ENCODE assay signal across 8 mouse cellular contexts in the genomic region with DNA sequence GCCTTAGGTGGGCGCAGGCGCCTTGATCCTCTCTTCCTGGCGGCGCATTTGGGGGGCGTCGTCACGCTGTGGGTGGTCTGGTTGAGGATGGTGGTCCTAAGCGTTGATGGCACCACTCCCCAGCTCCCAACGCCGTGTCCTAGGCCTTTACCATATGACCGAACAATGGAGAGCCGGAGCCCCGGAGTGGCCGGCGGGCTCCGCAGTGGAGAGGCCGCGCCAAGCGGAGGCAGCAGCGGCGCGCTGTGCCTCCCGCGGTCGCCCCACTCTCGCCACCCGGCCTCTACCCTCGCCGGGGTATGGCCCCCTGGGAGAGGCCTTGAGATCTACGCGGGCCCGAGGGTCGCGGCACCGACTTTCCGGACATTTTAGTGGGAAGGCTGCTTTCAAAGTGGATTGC. TPM values are rescaled to one million over a fixed set of nuclear protein-coding genes. Genes with fewer than 3 reads are reported as not detected.
DNase-seq lines count a peak whose midpoint lies in the region; ATAC-seq and TF ChIP-seq lines count a peak whose summit lies in the region.

No protein-coding gene starts in this region.

- no peak for DNase-seq in layer of hippocampus, adult 2 months (ENCODE audit: low spot score in 2 of 2)
- no peak for DNase-seq in layer of hippocampus, adult 9-10 months (ENCODE audit: low spot score)
- no peak for DNase-seq in Patski (ENCODE audit: low read depth, low spot score)
- DNase-seq in forebrain, embryonic 10.5 days (ENCODE audit: extremely low spot score, low spot score): no peak
- DNase-seq in midbrain, embryonic 11.5 days (ENCODE audit: low spot score, missing footprints): no peak
- no peak for DNase-seq in layer of hippocampus, adult 9-11 months

- H3K4me1 ChIP-seq in forebrain, embryonic 10.5 days: peaks cover 56% of the 10 kb centered on the region
- no peaks in the 10 kb centered on the region for H3K4me1 ChIP-seq in intestine, postnatal 0 days (replicated peaks; ENCODE audit: control insufficient read depth, insufficient read depth, low read length)
- H3K4me1 ChIP-seq in midbrain, embryonic 11.5 days (ENCODE audit: control insufficient read depth, insufficient read depth, low read length): peaks cover 17% of the 10 kb centered on the region

- peaks cover 28% of the 10 kb centered on the region for H3K36me3 ChIP-seq in forebrain, embryonic 10.5 days (replicated peaks)
- peaks cover 24% of the 10 kb centered on the region for H3K36me3 ChIP-seq in intestine, postnatal 0 days (ENCODE audit: control insufficient read depth, insufficient read depth)
- peaks cover 16% of the 10 kb centered on the region for H3K36me3 ChIP-seq in midbrain, embryonic 11.5 days (ENCODE audit: control insufficient read depth, insufficient read depth, low read length)

- peak; percentile 45 for ATAC-seq in Patski
- ATAC-seq in intestine, postnatal 0 days: peak; percentile 32
- ATAC-seq in midbrain, embryonic 11.5 days (ENCODE audit: low FRiP score): peak; percentile 57
- ATAC-seq in monocyte, adult 5-6 weeks (replicated peaks; ENCODE audit: insufficient number of reproducible peaks, low FRiP score, low TSS enrichment, poor library complexity, severe bottlenecking): no peak

- H3K9ac ChIP-seq in intestine, postnatal 0 days (ENCODE audit: low read depth, low read length): peak overlapping the region; percentile 86
- peak overlapping the region; percentile 93 for H3K9ac ChIP-seq in midbrain, embryonic 11.5 days (ENCODE audit: low read length)

- POLR2A ChIA-PET in Patski (lab: Charles Lee): no interaction called here

- H3K27ac ChIP-seq in layer of hippocampus, adult 2 months: peak overlapping the region; percentile 97
- H3K27ac ChIP-seq in forebrain, embryonic 10.5 days: peak overlapping the region; percentile 97
- H3K27ac ChIP-seq in intestine, postnatal 0 days (ENCODE audit: low read depth, low read length): peak overlapping the region; percentile 93
- peak overlapping the region; percentile 97 for H3K27ac ChIP-seq in midbrain, embryonic 11.5 days (ENCODE audit: low read depth, low read length)

- WGBS in forebrain, embryonic 10.5 days: 0% methylated on average over 36 of the region's 36 CpGs
- 0% methylated on average over 34 of the region's 36 CpGs for WGBS in intestine, postnatal 0 days
- under 1% methylated on average over 36 of the region's 36 CpGs for WGBS in midbrain, embryonic 11.5 days

- H3K9me3 ChIP-seq in forebrain, embryonic 10.5 days: no peaks in the 10 kb centered on the region
- no peaks in the 10 kb centered on the region for H3K9me3 ChIP-seq in intestine, postnatal 0 days (ENCODE audit: control insufficient read depth)
- no peaks in the 10 kb centered on the region for H3K9me3 ChIP-seq in midbrain, embryonic 11.5 days (ENCODE audit: control insufficient read depth, low read length)

- H3K4me2 ChIP-seq in intestine, postnatal 0 days (replicated peaks; ENCODE audit: low read depth): peak overlapping the region; percentile 91
- H3K4me2 ChIP-seq in midbrain, embryonic 11.5 days: peak overlapping the region; percentile 84

- H3K4me3 ChIP-seq in layer of hippocampus, adult 2 months: peak overlapping the region; percentile 75
- peak overlapping the region; percentile 88 for H3K4me3 ChIP-seq in forebrain, embryonic 10.5 days
- peak overlapping the region; percentile 81 for H3K4me3 ChIP-seq in intestine, postnatal 0 days (ENCODE audit: low read depth, low read length)
- peak overlapping the region; percentile 82 for H3K4me3 ChIP-seq in midbrain, embryonic 11.5 days (ENCODE audit: low read depth, low read length)

- in situ Hi-C loops in Patski (cut with MboI; ENCODE audit: low pct_unique_long_range_greater_than_20kb): no loop called here

- no peak for TF ChIP-seq CTCF in layer of hippocampus, adult 2 months (conservative IDR thresholded peaks at IDR 0.05)
- TF ChIP-seq CTCF in Patski (IDR thresholded peaks at IDR 0.05): no peak
- no peak for TF ChIP-seq CTCF in intestine, postnatal 0 days (IDR thresholded peaks at IDR 0.05; ENCODE audit: low read depth)

- CTCF ChIA-PET in Patski (lab: Charles Lee): no interaction called here

- no peaks in the 10 kb centered on the region for H3K27me3 ChIP-seq in Patski
- H3K27me3 ChIP-seq in forebrain, embryonic 10.5 days (ENCODE audit: poor library complexity, severe bottlenecking): no peaks in the 10 kb centered on the region
- H3K27me3 ChIP-seq in intestine, postnatal 0 days (replicated peaks; ENCODE audit: control insufficient read depth, insufficient read depth, low read length): no peaks in the 10 kb centered on the region
- H3K27me3 ChIP-seq in midbrain, embryonic 11.5 days (ENCODE audit: control insufficient read depth, insufficient read depth, low read length): no peaks in the 10 kb centered on the region

RNA-seq across cellular contexts. Expression of a gene that starts 0.4 kb away (rescaled TPM):
- 1 to 10 TPM; 2.2 to 2.4 TPM for total RNA-seq in layer of hippocampus, adult 2 months (2021)
- 0.18 TPM for polyA plus RNA-seq in Patski (2021)
- polyA plus RNA-seq in forebrain, embryonic 10.5 days (2016; fragmentation: Nextera tagmentation; extraction: Ambion mirVana): 0.33 and 0.39 TPM in 2 replicates
- polyA plus RNA-seq in intestine, postnatal 0 days (2015; fragmentation: Nextera tagmentation; extraction: Ambion mirVana): 0.18 and 0.27 TPM in 2 replicates
- polyA plus RNA-seq in midbrain, embryonic 11.5 days (2014; fragmentation: Nextera tagmentation; extraction: Ambion mirVana): 0.43 and 0.48 TPM in 2 replicates
- total RNA-seq in monocyte, adult 5-6 weeks (2017): 0.32 to 1.4 TPM (median 0.87 TPM) in 3 replicates

RNA-seq across cellular contexts. Expression of a gene that starts 0.6 kb away (rescaled TPM):
- total RNA-seq in layer of hippocampus, adult 2 months (2021): 1,000 to 10,000 TPM; 1,778 to 1,824 TPM
- 60.5 TPM for polyA plus RNA-seq in Patski (2021)
- 129 and 136 TPM in 2 replicates for polyA plus RNA-seq in forebrain, embryonic 10.5 days (2016; fragmentation: Nextera tagmentation; extraction: Ambion mirVana)
- polyA plus RNA-seq in intestine, postnatal 0 days (2015; fragmentation: Nextera tagmentation; extraction: Ambion mirVana): 80.8 and 92.9 TPM in 2 replicates
- 121 and 130 TPM in 2 replicates for polyA plus RNA-seq in midbrain, embryonic 11.5 days (2014; fragmentation: Nextera tagmentation; extraction: Ambion mirVana)
- 78.8 to 92.8 TPM (median 85.8 TPM) in 3 replicates for total RNA-seq in monocyte, adult 5-6 weeks (2017)

RNA-seq across cellular contexts. Expression of a gene that starts 8.8 kb away (rescaled TPM):
- not detected for total RNA-seq in layer of hippocampus, adult 2 months (2021)
- polyA plus RNA-seq in Patski (2021): not detected
- polyA plus RNA-seq in forebrain, embryonic 10.5 days (2016; fragmentation: Nextera tagmentation; extraction: Ambion mirVana): not detected in 2 replicates
- not detected in 2 replicates for polyA plus RNA-seq in intestine, postnatal 0 days (2015; fragmentation: Nextera tagmentation; extraction: Ambion mirVana)
- polyA plus RNA-seq in midbrain, embryonic 11.5 days (2014; fragmentation: Nextera tagmentation; extraction: Ambion mirVana): not detected in 2 replicates
- not detected in 3 replicates for total RNA-seq in monocyte, adult 5-6 weeks (2017)

RNA-seq across cellular contexts. Expression of a gene that starts 26.2 kb away (rescaled TPM):
- total RNA-seq in layer of hippocampus, adult 2 months (2021): not detected
- polyA plus RNA-seq in Patski (2021): 0.09 TPM
- 0.60 and 0.61 TPM in 2 replicates for polyA plus RNA-seq in forebrain, embryonic 10.5 days (2016; fragmentation: Nextera tagmentation; extraction: Ambion mirVana)
- polyA plus RNA-seq in intestine, postnatal 0 days (2015; fragmentation: Nextera tagmentation; extraction: Ambion mirVana): not detected in 2 replicates
- 0.77 and 0.79 TPM in 2 replicates for polyA plus RNA-seq in midbrain, embryonic 11.5 days (2014; fragmentation: Nextera tagmentation; extraction: Ambion mirVana)
- total RNA-seq in monocyte, adult 5-6 weeks (2017): not detected in 3 replicates

RNA-seq across cellular contexts. Expression of a gene that starts 56.4 kb away (rescaled TPM):
- 1 to 10 TPM; 1.4 TPM for total RNA-seq in layer of hippocampus, adult 2 months (2021)
- polyA plus RNA-seq in Patski (2021): 0.05 TPM
- polyA plus RNA-seq in forebrain, embryonic 10.5 days (2016; fragmentation: Nextera tagmentation; extraction: Ambion mirVana): not detected in 2 replicates
- polyA plus RNA-seq in intestine, postnatal 0 days (2015; fragmentation: Nextera tagmentation; extraction: Ambion mirVana): 0.04 TPM in 1 of 2 replicates, not detected in the other
- not detected in 2 replicates for polyA plus RNA-seq in midbrain, embryonic 11.5 days (2014; fragmentation: Nextera tagmentation; extraction: Ambion mirVana)
- total RNA-seq in monocyte, adult 5-6 weeks (2017): not detected in 3 replicates
